Mouse (Mus musculus) gastrocnemius, adult 18-20 months (tissue): ENCODE data around the gene Zc3h4. TPM values are rescaled to one million over a fixed set of nuclear protein-coding genes. Genes with fewer than 3 reads are reported as not detected.
"Not testable (repeated sequence)": the region's sequence is repeated elsewhere in the genome, so short reads cannot be mapped to it uniquely, and the experiment has no call there.

ENCODE experiments used
- DNase-seq: peaks from one replicate; pipeline ENCODE4 v3.0.0; 2021; ENCODE audit warnings: low spot score
- long read RNA-seq, 2 experiments: library from polyadenylated mRNA; stranded (forward); transcript quantifications; one replicate each; pipeline ENCODE4 v2.0.0; 2021
- total RNA-seq, 2 experiments: library from RNA; stranded (reverse); gene quantifications; 2 replicates each; pipeline ENCODE4 v1.2.3; 2021

Zc3h4 gene
- total RNA-seq: 10 to 100 TPM; 27.7 to 28.6 TPM
- long read RNA-seq, experiment 1, partial matches to known transcripts: 1 of 6 reads
- long read RNA-seq, experiment 1, other reads (novel, unspliced or antisense): 5 of 6 reads
- long read RNA-seq, experiment 2, partial matches to known transcripts: 6 of 8 reads
- long read RNA-seq, experiment 2, other reads (novel, unspliced or antisense): 2 of 8 reads

DNA sequence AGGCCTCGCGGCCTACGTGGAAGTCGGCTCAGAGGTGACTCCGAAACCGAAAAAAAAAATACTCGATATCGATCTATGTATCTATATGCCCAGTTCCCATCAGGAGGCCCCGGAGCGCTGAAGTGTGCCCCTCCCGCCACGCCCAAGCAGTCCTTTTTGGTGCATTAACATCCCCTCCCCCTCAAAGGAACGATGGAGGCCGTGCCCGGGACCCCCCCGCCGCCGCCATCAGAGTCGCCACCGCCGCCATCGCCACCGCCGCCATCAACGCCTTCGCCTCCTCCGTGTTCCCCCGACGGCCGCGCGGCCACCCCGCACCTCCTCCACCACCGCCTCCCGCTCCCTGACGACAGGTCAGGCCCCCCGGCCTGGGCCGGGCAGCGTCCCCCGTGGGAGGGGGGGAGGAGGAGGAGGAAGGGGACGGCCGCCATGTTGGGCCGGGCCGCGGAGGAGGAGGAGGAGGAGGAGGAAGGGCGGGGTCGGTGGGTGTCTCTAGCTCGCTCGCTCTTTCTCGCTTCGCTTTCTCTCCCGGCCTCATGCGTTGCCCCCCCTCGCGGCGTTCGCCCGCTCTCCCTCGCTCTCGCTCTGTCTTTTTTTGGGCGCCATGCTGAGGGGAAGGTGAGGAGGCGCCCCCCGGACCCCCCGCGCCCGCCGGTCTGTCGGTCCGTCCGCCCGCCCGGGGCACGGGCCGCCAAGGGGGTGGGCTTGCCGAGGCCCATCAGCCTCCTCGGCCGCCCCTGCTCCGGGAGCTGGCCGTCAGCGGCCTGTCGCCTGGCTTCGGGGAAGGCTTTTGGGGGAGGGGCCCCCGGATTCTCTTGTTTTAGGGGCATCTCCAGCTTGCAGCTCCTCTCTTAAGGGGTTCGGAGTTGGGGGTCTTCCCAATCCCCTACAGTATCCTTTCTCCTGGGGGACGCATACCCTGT lies at the start of gene Zc3h4:
Gene Zc3h4, plus strand, starts transcription at position 222 of the 923 bp plus-strand sequence.
- DNase-seq: peak; percentile 90

DNA sequence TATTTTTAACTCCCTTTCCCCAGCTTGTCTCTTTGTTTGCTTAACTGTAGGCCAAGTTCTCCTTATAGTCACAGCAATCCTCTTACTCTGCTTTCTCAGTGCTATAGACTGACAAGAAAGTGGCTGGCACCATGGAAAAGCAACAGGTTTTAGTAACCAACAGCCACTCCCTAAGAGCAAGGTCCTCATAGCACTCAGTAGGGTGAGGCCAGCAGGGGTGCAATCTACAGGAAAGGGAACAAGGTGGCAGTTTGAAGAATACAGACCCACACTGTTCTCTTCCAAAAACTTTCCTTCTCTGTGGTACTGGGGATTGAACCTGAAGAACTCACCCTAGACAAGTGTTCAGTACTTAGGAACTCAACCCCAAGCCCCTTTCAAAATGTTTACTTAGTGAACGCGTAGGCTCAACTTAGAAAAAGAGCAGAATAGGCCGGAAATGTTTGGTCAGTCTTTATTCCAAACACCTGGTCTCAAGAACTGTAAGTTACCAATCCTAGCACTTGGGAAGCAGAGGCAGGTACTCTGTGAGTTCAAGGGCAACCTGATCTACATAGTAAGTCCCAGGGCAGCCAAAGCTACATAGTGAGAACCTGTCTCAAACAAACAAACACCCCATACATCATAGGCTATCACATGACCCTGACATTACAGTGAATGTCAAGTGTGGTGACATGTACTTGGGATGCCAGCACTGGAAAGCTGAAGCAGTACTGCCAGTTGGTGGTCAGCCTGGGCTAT lies 44.7 kb upstream of the Zc3h4 start:
- DNase-seq: no peak

DNA sequence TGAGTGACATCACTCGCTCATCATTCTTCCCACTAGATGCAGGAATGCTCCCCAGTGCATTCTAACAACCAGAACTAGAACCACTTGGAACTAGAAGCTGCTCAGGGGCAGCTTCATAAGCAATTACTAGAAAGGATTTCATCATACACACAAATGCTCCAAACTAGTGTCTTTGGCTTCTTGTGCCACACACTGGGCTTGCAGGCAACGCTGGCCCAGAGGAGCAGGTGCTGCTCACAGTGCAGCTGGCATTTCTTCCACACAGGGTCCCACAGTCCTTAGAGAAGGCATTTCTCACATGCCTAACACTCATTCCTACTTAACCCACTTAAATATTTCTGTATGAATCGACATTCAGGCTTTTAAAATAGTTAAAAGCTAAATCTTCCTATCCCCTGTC lies 43.1 kb upstream of the Zc3h4 start:
- DNase-seq: no peak

DNA sequence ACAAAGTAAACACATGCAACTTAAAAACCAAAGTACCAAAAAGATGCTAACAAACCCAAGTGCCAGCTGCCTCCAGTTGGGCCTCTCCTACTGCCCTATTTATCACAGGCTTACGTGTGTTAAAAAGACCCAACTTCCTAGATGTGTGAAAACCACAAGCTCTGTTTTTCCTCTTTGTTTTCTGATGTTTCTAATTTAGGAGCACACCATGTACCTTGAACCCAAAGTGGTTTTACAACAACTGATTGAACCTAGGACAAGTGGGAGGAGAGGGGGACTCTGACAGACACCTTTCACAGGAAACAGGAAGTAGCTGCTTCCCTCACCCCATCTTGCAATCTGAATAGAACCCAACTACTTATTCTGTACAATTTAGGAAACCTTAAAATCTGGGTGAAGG lies 36.4 kb upstream of the Zc3h4 start:
- DNase-seq: no peak

DNA sequence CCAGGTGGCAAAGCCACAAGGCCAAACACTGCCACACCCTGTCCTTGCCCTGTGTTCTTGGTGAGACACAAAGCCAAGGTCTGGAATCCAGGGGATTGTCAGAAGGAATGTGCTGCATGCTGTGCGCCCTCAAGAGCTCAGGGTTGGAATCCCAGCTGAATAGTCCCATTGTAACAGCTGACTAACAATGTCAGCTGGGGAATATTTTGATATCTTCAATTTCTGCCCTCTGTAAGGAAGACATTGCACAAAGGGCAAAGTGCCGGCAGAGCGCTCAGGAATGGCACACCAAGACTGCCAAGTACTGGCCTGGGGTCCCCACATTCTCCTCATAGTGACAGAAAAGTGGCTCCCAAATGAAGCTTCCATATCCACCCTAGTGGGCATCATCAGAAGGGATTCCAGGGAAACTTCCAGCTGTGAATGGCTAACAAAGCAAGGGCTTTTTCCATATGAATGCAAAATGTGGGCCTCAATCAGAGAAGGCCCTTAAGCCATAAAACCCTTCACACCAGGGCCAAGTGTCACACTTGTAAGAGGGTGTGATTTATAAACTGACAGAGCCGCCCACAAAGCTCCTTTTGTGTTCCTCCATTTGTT lies 35.7 kb upstream of the Zc3h4 start:
- DNase-seq: no peak

DNA sequence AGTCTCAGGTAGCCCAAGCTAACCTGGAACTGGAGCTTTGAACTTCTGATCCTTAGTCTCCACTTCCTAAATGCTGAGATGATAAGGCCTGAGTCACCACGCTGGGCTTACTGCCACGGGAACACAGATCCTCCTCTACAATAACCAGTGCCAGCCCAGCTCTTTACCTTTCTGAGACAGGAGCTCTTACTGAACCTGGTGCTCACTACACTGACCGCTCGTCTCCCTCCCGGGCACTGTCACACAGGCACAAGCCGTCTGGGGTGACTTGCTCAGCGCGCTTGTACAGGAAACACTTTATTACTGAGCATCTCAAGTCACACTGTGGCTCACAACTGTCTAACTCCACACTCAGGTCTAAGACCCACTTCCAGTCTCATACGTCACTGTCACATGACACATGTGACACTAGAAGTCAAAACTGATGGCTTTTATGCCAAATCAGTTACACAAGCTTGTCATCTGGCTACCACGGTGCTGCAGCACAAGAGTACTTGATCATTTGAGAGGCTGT lies 34.5 kb upstream of the Zc3h4 start:
- no peak for DNase-seq

DNA sequence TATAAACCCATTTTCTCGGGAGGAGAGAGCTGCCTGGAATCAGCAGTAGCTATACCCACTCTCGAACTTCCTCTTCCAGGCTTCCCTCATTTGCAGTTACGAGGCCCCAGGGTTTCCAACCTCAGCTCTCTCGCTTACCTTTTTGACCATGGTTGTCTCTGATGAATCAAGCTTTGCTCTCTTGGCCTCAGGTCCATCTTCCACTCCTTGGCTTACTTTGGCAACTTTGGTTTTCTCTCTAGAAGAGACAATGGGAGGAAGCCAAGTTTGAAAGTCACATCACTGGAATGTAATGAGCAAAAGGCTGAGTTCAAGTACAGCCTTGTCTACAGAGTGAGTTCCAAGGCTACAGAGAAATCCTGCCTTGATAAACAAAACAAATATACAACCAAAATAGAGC lies 34.0 kb upstream of the Zc3h4 start:
- DNase-seq: no peak

DNA sequence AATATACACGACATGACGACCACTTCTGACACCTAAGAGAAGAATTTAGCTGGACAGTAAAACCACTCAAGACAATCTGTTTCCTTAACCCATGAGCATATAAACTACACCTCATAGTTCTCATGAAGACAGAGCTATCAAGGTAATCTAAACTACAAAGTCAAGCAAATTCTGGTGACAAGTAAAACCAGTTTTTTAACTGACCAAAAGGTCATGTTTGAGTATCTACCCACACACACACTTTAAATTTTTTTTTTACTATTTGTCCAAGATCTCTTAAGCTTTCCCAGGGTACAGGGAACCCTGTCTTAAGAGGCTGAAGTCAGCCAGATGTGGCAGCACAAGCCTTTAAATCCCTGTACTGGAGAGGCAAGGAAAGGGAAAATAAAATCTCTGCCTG lies 31.9 kb upstream of the Zc3h4 start:
- DNase-seq: no peak

DNA sequence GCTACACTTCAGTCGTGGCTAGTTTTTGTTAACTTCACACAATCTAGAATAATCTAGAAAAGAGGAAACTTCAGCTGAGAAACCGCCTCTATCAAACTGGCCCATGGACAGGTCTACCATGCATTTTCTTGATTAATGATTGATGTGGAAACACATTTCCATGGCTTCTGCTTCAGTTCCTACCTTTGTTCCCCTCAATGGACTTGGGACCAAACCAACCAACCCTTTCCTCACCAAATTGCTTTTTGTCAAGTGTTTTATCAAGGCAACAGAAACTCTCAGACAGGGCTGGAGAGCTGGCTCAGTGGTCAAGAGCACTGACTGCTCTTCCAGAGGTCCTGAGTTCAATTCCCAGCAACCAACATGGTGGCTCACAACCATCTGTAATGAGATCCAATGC lies 30.1 kb upstream of the Zc3h4 start:
- DNase-seq: no peak

DNA sequence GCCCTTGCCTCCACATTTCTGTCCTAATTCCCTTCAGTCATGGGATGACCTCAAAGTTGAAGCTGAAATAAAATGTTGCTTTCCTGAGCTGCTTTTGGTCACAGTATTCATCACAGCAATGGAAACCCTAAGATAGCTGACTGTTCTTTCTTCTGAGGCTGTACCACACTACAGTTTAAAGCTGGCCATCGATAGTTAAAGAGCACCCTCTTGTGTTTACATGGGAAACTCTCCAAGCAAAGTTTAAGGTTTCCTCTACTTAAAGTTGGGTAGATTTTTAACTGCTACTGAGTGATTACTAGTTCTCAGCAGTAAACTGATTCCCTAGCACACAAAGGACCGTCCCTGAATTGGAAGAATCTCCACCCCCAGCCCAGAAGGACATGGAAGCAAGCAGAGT lies 27.0 kb upstream of the Zc3h4 start:
- DNase-seq: no peak

DNA sequence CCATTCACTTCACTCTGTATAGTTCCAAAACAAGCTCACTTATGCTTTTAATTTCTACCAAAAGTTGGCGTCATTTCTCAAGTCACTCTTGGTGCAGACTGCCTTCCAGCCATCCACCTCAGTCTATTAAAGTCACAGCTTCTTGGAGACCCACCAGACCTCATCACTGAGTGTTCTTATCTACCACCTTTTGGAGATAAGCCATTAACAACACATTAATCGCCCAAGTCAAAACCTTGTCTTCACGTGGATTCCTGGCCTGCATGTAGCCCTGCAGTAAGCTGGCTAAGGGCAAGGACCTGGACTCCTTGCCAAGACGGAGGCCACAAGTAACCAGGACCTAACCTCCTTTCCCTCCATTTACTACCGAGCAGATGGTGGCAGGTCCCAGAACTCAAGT lies 25.7 kb upstream of the Zc3h4 start:
- no peak for DNase-seq

DNA sequence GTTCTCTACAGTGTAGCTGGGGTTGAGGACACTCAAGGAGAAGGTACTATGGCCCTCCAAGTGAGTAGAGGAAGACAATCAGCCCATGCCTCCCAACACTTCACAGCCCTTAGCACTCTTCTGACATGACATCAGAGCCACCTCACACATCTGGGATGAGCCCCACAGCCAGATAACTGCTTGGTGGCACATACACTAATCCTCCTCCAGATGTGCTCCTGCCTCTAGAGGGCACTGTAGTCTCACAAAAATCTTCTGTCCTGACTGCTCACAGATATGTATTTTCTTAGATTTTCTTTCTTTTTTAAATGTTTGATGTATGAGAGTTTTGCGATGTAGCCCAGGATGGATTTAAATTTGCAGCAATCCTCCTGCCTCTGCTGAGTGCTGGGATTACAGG lies 24.2 kb upstream of the Zc3h4 start:
- DNase-seq: peak; percentile 56

DNA sequence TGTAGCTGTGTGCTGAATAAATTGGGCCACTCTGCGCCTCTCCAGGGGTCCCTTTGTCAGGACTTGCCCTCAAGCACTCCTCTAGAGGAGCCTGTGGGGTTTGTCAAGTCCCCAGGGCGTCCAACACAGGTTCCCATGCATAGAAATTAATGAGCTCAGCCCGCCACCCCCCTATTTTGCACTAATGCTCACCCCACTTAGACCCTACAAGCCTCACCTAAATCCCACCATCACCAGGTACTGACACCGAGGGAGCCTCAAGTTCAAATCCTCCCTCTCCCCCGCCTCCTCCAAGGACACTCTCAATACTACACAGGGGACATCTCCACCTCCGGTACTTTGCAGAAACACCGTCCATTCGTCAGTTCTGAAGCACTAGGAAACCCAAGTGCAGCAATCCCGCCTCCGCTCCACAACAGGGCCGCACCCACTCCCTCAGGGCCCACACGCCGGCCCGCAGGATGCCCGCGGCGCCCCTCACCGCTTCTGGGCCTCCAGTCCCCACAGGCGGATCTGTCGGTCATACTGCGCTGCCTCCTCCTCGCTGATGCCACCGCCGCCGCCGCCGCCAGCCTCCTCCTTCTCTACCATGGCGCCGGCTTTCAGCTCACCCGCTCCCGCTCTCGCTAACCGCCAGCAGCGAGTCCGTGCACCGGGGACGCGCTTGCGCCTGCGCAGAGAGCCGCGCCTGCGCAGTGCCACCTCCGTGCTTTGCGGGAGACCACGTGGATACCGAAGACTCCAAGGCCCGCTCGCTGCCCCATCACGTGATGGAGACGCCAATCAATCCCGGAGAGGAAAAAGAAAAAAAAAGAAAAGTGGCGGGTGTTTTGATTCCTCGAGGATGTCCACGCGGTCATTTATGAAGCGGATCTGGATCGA lies 13.3 kb upstream of the Zc3h4 start, which contains the start of gene Sae1:
Gene Sae1, minus strand, starts transcription at position 647 of the 882 bp plus-strand sequence.
- peak; percentile 96 for DNase-seq

DNA sequence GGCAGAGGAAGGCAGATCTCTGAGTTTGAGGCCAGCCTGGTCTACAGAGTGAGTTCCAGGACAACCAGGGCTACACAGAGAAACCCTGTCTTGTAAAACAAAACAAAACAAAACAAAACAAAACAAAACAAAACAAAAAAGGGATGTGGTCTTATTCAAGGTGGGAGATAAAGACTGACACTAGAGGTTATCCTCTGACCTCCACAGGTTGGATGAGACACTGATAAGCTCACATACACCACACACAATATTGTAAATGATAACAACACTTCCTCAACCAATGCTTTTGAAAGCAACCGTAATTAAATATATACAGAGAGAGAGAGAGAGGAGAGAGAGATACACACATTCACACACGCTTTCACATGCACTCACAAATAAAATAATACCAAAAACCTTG lies 10.8 kb upstream of the Zc3h4 start:
- DNase-seq: not testable (repeated sequence)

DNA sequence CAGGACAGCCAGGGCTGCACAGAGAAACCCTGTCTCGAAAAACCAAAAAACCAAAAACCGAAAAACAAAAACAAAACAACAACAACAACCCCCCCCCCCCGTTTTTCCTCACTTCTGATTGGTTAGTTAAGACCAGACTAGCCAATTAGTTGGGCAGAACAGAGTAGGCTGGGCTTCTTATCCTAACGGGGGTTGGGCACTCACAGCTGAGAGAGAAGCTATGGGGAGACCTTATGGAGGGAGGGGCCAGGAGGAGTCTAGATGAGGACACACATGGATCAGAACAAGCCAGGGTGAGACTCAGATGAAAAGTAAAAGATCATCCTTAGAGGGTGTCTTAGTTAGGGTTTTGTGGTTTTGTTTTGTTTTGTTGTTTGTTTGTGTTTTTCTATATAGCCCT lies 7.8 kb upstream of the Zc3h4 start:
- DNase-seq: no peak

DNA sequence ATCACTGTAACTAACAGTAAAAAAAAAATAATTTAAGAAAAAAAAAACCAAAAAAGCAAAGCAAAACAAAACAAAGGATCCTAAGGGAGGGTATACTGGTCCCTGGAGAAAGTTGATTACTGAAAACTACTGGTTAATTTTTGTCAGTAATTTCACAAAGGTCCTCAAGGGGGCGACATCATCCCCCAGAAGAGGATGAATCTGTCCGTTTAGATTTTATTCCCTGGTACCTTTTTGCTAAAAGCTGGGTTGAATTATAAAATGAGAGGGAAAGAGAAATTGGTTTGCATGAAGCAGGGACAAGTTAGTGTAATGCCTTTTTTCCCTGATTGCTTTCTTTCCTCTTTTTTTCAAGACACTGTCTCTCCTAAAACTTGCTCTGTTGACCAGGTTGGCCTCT lies 4.8 kb upstream of the Zc3h4 start:
- DNase-seq: peak; percentile 60

DNA sequence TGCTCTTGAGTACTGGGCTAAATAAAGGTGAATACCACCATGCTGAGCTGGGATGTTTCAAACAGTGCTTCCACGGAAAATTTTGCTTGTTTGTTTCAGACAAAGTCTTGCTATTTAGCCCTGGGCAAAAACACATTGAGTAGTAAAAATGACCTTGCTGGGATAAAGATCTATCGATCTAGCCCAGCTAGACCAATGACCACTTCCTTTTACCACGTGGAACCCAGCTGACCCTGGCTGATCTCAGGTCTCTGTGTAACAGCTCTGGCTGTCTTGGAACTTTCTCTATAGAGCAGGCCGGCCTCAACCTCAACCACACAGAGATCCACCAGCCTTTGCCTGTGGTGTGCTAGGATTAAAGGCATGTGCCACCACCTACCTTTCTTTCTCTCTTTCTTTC lies 3.2 kb upstream of the Zc3h4 start:
- DNase-seq: no peak

DNA sequence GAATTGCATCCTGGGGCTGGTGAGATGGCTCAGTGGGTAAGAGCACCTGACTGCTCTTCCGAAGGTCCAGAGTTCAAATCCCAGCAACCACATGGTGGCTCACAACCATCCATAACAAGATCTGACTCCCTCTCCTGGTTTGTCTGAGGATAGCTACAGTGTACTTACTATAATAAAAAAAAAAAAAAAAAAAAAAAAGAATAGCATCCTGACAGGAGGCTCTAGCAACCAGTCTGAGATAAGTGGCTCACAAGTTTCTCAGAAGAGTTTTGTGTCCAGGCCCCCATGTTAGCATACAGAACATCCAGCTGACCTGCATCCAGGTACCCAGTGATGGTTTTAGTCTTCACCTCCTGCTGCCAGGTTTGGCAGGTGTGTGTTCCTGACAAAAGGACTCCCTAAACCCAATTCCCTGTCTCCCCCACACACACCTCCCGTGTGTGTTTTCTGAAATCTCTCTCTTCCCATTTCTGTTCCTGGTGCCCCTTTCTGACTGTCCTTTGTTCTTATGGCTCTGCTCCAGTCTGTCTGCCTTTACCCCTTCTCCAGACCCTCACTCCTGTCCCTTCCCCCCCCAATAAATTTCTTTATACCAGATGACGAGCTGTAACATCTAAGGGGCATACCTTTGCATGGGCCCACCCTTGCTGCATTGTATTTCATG lies 2.2 kb upstream of the Zc3h4 start:
- DNase-seq: no peak

DNA sequence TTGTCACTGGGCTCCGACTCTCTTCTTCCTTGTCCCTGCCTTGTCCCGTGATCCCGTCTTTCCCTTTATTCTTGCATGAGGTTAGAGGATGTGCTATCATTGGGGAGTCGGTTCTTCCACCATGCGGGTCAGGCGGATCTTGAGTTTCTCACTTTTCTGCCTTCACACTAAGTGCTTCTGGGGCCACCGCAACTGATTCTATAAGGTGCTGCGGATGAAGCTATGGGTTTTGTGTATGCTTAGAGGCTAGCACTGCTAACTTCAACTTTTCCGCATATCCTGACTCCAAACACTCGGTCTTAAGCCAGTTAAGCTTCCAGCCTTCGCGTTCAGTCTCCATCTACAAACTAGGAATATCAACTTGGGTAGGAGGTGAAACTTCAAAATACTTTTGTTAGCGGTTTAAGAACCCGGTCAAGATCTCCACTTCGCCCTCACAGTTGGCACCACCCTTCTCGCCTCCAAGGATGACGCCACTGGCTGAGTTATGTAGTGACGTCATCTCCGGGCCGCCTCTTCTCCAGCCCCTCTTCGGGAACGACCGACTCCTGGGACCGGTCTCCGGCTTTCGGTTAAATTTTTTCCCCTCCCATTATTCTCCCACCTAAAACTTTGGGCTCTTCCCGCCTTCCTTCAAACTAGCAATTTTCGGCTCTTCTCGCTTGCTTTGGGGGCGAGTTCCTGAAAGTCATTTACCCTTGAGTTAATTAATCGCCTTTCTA lies 1.5 kb upstream of the Zc3h4 start:
- peak; percentile 93 for DNase-seq
